Mouse (Mus musculus): ENCODE results near the gene Dnah8. TPM values are rescaled to one million over a fixed set of nuclear protein-coding genes. Genes with fewer than 3 reads are reported as not detected.

The Dnah8 gene
- polyA plus RNA-seq, 1 experiment from 2014 or later: 0.76 TPM

- no peaks in the 10 kb centered on the region for H3K4me1 ChIP-seq (replicated peaks; ENCODE audit: control insufficient read depth, insufficient read depth, low read length)
- WGBS: 88% methylated on average over 6 of the region's 6 CpGs
Measured at GRCm38 (mm10) chr17:30753201-30753600, 129.0 kb downstream of the Dnah8 start.

GRCm38 (mm10) chr17:30756771-30757170, 132.6 kb downstream of the Dnah8 start:
- H3K27ac ChIP-seq (ENCODE audit: low read depth, low read length): no peak overlapping the region
- H3K9ac ChIP-seq (ENCODE audit: low read length): no peak overlapping the region
- ATAC-seq (replicated peaks; ENCODE audit: low FRiP score) (no peak), DNase-seq (ENCODE audit: low spot score) (no peak)
- H3K9me3 ChIP-seq (ENCODE audit: control insufficient read depth, low read length): no peaks in the 10 kb centered on the region; the same call in 1 of the 2 replicates
- no peak overlapping the region for H3K4me3 ChIP-seq (ENCODE audit: low read depth, low read length)
- no peaks in the 10 kb centered on the region for H3K4me1 ChIP-seq (replicated peaks; ENCODE audit: control insufficient read depth, insufficient read depth, low read length)
- WGBS: 97% methylated on average over 5 of the region's 5 CpGs
- H3K27me3 ChIP-seq (ENCODE audit: control insufficient read depth, insufficient read depth, low read length): no peaks in the 10 kb centered on the region
- H3K36me3 ChIP-seq (ENCODE audit: control insufficient read depth, insufficient read depth, low read length): no peaks in the 10 kb centered on the region
- H3K4me2 ChIP-seq (ENCODE audit: low read depth, low read length, severe bottlenecking): no peak overlapping the region

More at GRCm38 (mm10) chr17:30753201-30753600, 129.0 kb downstream of the Dnah8 start:
- Histone ChIP-seq H3K27ac (ENCODE audit: low read depth, low read length) (no peak overlapping the region), H3K27me3 (ENCODE audit: control insufficient read depth, insufficient read depth, low read length) (no peaks in the 10 kb centered on the region), H3K36me3 (ENCODE audit: control insufficient read depth, insufficient read depth, low read length) (no peaks in the 10 kb centered on the region), H3K9me3 (ENCODE audit: control insufficient read depth, low read length) (no peaks in the 10 kb centered on the region), H3K4me2 (ENCODE audit: low read depth, low read length, severe bottlenecking) (no peak overlapping the region), H3K9ac (ENCODE audit: low read length) (no peak overlapping the region), H3K4me3 (ENCODE audit: low read depth, low read length) (no peak overlapping the region)
- ATAC-seq (replicated peaks; ENCODE audit: low FRiP score): no peak
- DNase-seq (ENCODE audit: low spot score): no peak

GRCm38 (mm10) chr17:30760307-30760706, 136.2 kb downstream of the Dnah8 start:
- DNase-seq (ENCODE audit: low spot score) (no peak), ATAC-seq (replicated peaks; ENCODE audit: low FRiP score) (no peak)
- H3K27me3 ChIP-seq (ENCODE audit: control insufficient read depth, insufficient read depth, low read length): no peaks in the 10 kb centered on the region
- WGBS: 92% methylated on average over 4 of the region's 4 CpGs
- H3K4me2 ChIP-seq (ENCODE audit: low read depth, low read length, severe bottlenecking): no peak overlapping the region
- no peaks in the 10 kb centered on the region for H3K36me3 ChIP-seq (ENCODE audit: control insufficient read depth, insufficient read depth, low read length)
- H3K4me3 ChIP-seq (ENCODE audit: low read depth, low read length): no peak overlapping the region
- no peaks in the 10 kb centered on the region for H3K4me1 ChIP-seq (replicated peaks; ENCODE audit: control insufficient read depth, insufficient read depth, low read length)
- H3K9me3 ChIP-seq (ENCODE audit: control insufficient read depth, low read length): no peaks in the 10 kb centered on the region; the same call in 1 of the 2 replicates
- H3K9ac ChIP-seq (ENCODE audit: low read length): no peak overlapping the region
- H3K27ac ChIP-seq (ENCODE audit: low read depth, low read length): no peak overlapping the region

- H3K9ac ChIP-seq (ENCODE audit: low read length): no peak overlapping the region
- no peak overlapping the region for H3K4me2 ChIP-seq (ENCODE audit: low read depth, low read length, severe bottlenecking)
- H3K4me1 ChIP-seq (replicated peaks; ENCODE audit: control insufficient read depth, insufficient read depth, low read length): no peaks in the 10 kb centered on the region
- no peak overlapping the region for H3K4me3 ChIP-seq (ENCODE audit: low read depth, low read length)
- no peaks in the 10 kb centered on the region; the same call in 1 of the 2 replicates for H3K9me3 ChIP-seq (ENCODE audit: control insufficient read depth, low read length)
- H3K27ac ChIP-seq (ENCODE audit: low read depth, low read length): no peak overlapping the region
- H3K36me3 ChIP-seq (ENCODE audit: control insufficient read depth, insufficient read depth, low read length): no peaks in the 10 kb centered on the region
- DNase-seq (ENCODE audit: low spot score) (no peak), ATAC-seq (replicated peaks; ENCODE audit: low FRiP score) (no peak)
- 98% methylated on average over 8 of the region's 8 CpGs for WGBS
- no peaks in the 10 kb centered on the region for H3K27me3 ChIP-seq (ENCODE audit: control insufficient read depth, insufficient read depth, low read length)
Measured at GRCm38 (mm10) chr17:30764276-30764675, 140.1 kb downstream of the Dnah8 start.

GRCm38 (mm10) chr17:30774416-30774815, 150.3 kb downstream of the Dnah8 start:
- ATAC-seq (replicated peaks; ENCODE audit: low FRiP score) (no peak), DNase-seq (ENCODE audit: low spot score) (no peak)
- H3K4me2 ChIP-seq (ENCODE audit: low read depth, low read length, severe bottlenecking): no peak overlapping the region
- H3K27me3 ChIP-seq (ENCODE audit: control insufficient read depth, insufficient read depth, low read length): no peaks in the 10 kb centered on the region
- no peaks in the 10 kb centered on the region for H3K9me3 ChIP-seq (ENCODE audit: control insufficient read depth, low read length)
- peaks cover 3% of the 10 kb centered on the region; the same call in 1 of the 2 replicates for H3K4me1 ChIP-seq (replicated peaks; ENCODE audit: control insufficient read depth, insufficient read depth, low read length)
- H3K9ac ChIP-seq (ENCODE audit: low read length): no peak overlapping the region
- no peak overlapping the region for H3K4me3 ChIP-seq (ENCODE audit: low read depth, low read length)
- H3K36me3 ChIP-seq (ENCODE audit: control insufficient read depth, insufficient read depth, low read length): no peaks in the 10 kb centered on the region
- no peak overlapping the region for H3K27ac ChIP-seq (ENCODE audit: low read depth, low read length)

GRCm38 (mm10) chr17:30775096-30775495, 150.9 kb downstream of the Dnah8 start:
- Histone ChIP-seq H3K4me2 (ENCODE audit: low read depth, low read length, severe bottlenecking) (no peak overlapping the region), H3K4me3 (ENCODE audit: low read depth, low read length) (no peak overlapping the region), H3K27me3 (ENCODE audit: control insufficient read depth, insufficient read depth, low read length) (no peaks in the 10 kb centered on the region), H3K27ac (ENCODE audit: low read depth, low read length) (no peak overlapping the region), H3K36me3 (ENCODE audit: control insufficient read depth, insufficient read depth, low read length) (no peaks in the 10 kb centered on the region), H3K9ac (ENCODE audit: low read length) (no peak overlapping the region), H3K9me3 (ENCODE audit: control insufficient read depth, low read length) (no peaks in the 10 kb centered on the region), H3K4me1 (replicated peaks; ENCODE audit: control insufficient read depth, insufficient read depth, low read length) (peaks cover 3% of the 10 kb centered on the region; the same call in 1 of the 2 replicates)
- DNase-seq (ENCODE audit: low spot score): no peak
- ATAC-seq (replicated peaks; ENCODE audit: low FRiP score): no peak
- 60% methylated on average over 5 of the region's 5 CpGs for WGBS

GRCm38 (mm10) chr17:30781046-30781445, 156.9 kb downstream of the Dnah8 start:
- 88% methylated on average over 8 of the region's 8 CpGs for WGBS
- no peak overlapping the region for H3K4me3 ChIP-seq (ENCODE audit: low read depth, low read length)
- no peaks in the 10 kb centered on the region for H3K4me1 ChIP-seq (replicated peaks; ENCODE audit: control insufficient read depth, insufficient read depth, low read length)
- H3K27ac ChIP-seq (ENCODE audit: low read depth, low read length): no peak overlapping the region
- no peak for DNase-seq (ENCODE audit: low spot score)
- no peak for ATAC-seq (replicated peaks; ENCODE audit: low FRiP score)
- H3K36me3 ChIP-seq (ENCODE audit: control insufficient read depth, insufficient read depth, low read length): no peaks in the 10 kb centered on the region
- H3K9ac ChIP-seq (ENCODE audit: low read length): no peak overlapping the region
- no peak overlapping the region for H3K4me2 ChIP-seq (ENCODE audit: low read depth, low read length, severe bottlenecking)
- H3K27me3 ChIP-seq (ENCODE audit: control insufficient read depth, insufficient read depth, low read length): no peaks in the 10 kb centered on the region
- no peaks in the 10 kb centered on the region for H3K9me3 ChIP-seq (ENCODE audit: control insufficient read depth, low read length)

DNA sequence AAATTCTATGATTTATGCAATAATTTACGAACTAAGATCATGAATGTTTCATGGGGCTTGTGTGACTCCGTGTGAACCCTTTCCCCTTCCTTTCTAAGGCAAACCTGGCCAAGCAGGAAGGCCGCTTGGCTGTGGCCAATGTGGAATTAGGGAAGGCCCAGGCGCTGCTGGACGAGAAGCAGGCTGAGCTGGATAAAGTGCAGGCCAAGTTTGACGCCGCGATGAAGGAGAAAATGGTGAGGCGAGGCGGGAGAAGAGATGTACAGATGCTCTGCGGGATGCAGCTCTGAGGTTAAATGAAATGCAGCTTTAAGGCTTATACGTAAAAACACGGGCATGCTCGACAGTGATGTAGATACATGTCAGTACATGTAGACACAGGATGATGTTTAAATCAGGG, 158.1 kb downstream of the Dnah8 start:
- no peak overlapping the region for H3K27ac ChIP-seq (ENCODE audit: low read depth, low read length)
- H3K4me3 ChIP-seq (ENCODE audit: low read depth, low read length): no peak overlapping the region
- WGBS: 88% methylated on average over 14 of the region's 14 CpGs
- no peak overlapping the region for H3K9ac ChIP-seq (ENCODE audit: low read length)
- no peak for DNase-seq (ENCODE audit: low spot score)
- H3K4me2 ChIP-seq (ENCODE audit: low read depth, low read length, severe bottlenecking): no peak overlapping the region
- H3K36me3 ChIP-seq (ENCODE audit: control insufficient read depth, insufficient read depth, low read length): no peaks in the 10 kb centered on the region
- no peaks in the 10 kb centered on the region for H3K9me3 ChIP-seq (ENCODE audit: control insufficient read depth, low read length)
- no peaks in the 10 kb centered on the region for H3K4me1 ChIP-seq (replicated peaks; ENCODE audit: control insufficient read depth, insufficient read depth, low read length)
- ATAC-seq (replicated peaks; ENCODE audit: low FRiP score): no peak
- no peaks in the 10 kb centered on the region for H3K27me3 ChIP-seq (ENCODE audit: control insufficient read depth, insufficient read depth, low read length)

DNA sequence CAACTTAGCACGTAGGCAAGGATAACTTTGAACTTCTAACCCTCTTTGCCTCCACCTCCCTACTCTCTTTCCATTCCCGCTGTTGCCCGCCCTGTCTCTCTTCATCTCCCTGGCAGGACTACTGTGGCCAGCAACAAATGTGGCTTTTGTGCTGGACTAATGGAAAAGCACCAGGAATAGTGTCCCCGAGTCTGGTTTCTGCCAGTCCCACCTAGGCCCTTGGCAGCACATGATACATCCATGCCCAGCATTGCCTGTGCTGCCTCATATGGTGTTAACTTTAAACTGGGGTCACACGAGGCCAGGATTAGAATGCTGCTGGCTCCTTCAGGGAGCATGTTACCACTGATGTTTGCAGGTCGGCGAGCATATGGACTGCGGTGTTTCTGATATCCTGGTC, 164.2 kb downstream of the Dnah8 start:
- ATAC-seq (replicated peaks; ENCODE audit: low FRiP score) (no peak), DNase-seq (ENCODE audit: low spot score) (no peak)
- Histone ChIP-seq H3K27me3 (ENCODE audit: control insufficient read depth, insufficient read depth, low read length) (no peaks in the 10 kb centered on the region), H3K4me2 (ENCODE audit: low read depth, low read length, severe bottlenecking) (no peak overlapping the region), H3K4me3 (ENCODE audit: low read depth, low read length) (no peak overlapping the region), H3K4me1 (replicated peaks; ENCODE audit: control insufficient read depth, insufficient read depth, low read length) (no peaks in the 10 kb centered on the region), H3K36me3 (ENCODE audit: control insufficient read depth, insufficient read depth, low read length) (no peaks in the 10 kb centered on the region), H3K27ac (ENCODE audit: low read depth, low read length) (no peak overlapping the region), H3K9me3 (ENCODE audit: control insufficient read depth, low read length) (no peaks in the 10 kb centered on the region), H3K9ac (ENCODE audit: low read length) (no peak overlapping the region)
- 88% methylated on average over 8 of the region's 8 CpGs for WGBS

Measured in forebrain, embryonic 11.5 days (tissue).